Mouse (Mus musculus) C2C12 (cell line): ENCODE data around the gene Hoxb6.

Source experiments
- CEBPB ChIP-seq: IDR thresholded peaks from one replicate; pipeline ENCODE4 v1.6.1; 2011; ENCODE audit warnings: low read depth, mild to moderate bottlenecking, control low read depth, moderate library complexity
- CTCF ChIP-seq: IDR thresholded peaks from one replicate; pipeline ENCODE4 v1.5.1; 2011; ENCODE audit not compliant: control insufficient read depth, insufficient read depth, insufficient read length
- MAX ChIP-seq: IDR thresholded peaks from one replicate; pipeline ENCODE4 v1.6.1; 2011; ENCODE audit warnings: mild to moderate bottlenecking, control low read depth
- MYOD1 ChIP-seq: IDR thresholded peaks from one replicate; pipeline ENCODE4 v1.6.1; 2011; ENCODE audit warnings: low read depth; ENCODE audit not compliant: control insufficient read depth, insufficient read length
- MYOG ChIP-seq: IDR thresholded peaks from one replicate; pipeline ENCODE4 v1.6.1; 2011; ENCODE audit not compliant: control insufficient read depth, insufficient read length; ENCODE audit errors: extremely low read depth

GRCm38 (mm10) chr11:96345893-96346806, 53.9 kb downstream of the Hoxb6 start:
- TF ChIP-seq CTCF (no peak), CEBPB (no peak), MYOG (no peak), MAX (no peak), MYOD1 (no peak)
